Mouse (Mus musculus): ENCODE data around the gene Tpst2. TPM values are rescaled to one million over a fixed set of nuclear protein-coding genes. Genes with fewer than 3 reads are reported as not detected.

Tpst2 gene
- polyA plus RNA-seq, 1 experiment = 25.8 TPM

GRCm38 (mm10) chr5:112282123-112282779, 5.8 kb downstream of the Tpst2 start:
- Histone ChIP-seq H3K36me3 (ENCODE audit: control insufficient read depth, insufficient read depth, low read length, poor library complexity, severe bottlenecking) (no peaks in the 10 kb centered on the region), H3K9ac (ENCODE audit: low read depth, poor library complexity, severe bottlenecking) (no peak overlapping the region), H3K27me3 (ENCODE audit: control insufficient read depth, insufficient read depth, low read length, poor library complexity, severe bottlenecking) (no peaks in the 10 kb centered on the region), H3K4me1 (ENCODE audit: control insufficient read depth, insufficient read depth, low read length) (peaks cover 26% of the 10 kb centered on the region), H3K27ac (ENCODE audit: insufficient read depth, low read length) (no peak overlapping the region), H3K4me3 (ENCODE audit: low read depth, low read length) (no peak overlapping the region), H3K9me3 (replicated peaks; ENCODE audit: control insufficient read depth, insufficient read depth, low read length, poor library complexity, severe bottlenecking) (no peaks in the 10 kb centered on the region)
- TF ChIP-seq EP300 (IDR thresholded peaks at IDR 0.05; ENCODE audit: insufficient read depth, low read depth, low read length) = no peak
- TF ChIP-seq POLR2A (IDR thresholded peaks at IDR 0.05; ENCODE audit: insufficient read depth, low read length) = no peak
- no peak for TF ChIP-seq CTCF (IDR thresholded peaks at IDR 0.05; ENCODE audit: low read depth, low read length)

GRCm38 (mm10) chr5:112282780-112283482, 6.4 kb downstream of the Tpst2 start:
- Histone ChIP-seq H3K27me3 (ENCODE audit: control insufficient read depth, insufficient read depth, low read length, poor library complexity, severe bottlenecking) (no peaks in the 10 kb centered on the region), H3K36me3 (ENCODE audit: control insufficient read depth, insufficient read depth, low read length, poor library complexity, severe bottlenecking) (no peaks in the 10 kb centered on the region), H3K4me3 (ENCODE audit: low read depth, low read length) (no peak overlapping the region), H3K4me1 (ENCODE audit: control insufficient read depth, insufficient read depth, low read length) (peaks cover 28% of the 10 kb centered on the region), H3K27ac (ENCODE audit: insufficient read depth, low read length) (0 out of 2 replicates have a peak overlapping the region, but pooled peaks have one; percentile 44), H3K9ac (ENCODE audit: low read depth, poor library complexity, severe bottlenecking) (no peak overlapping the region), H3K9me3 (replicated peaks; ENCODE audit: control insufficient read depth, insufficient read depth, low read length, poor library complexity, severe bottlenecking) (no peaks in the 10 kb centered on the region)
- no peak for TF ChIP-seq CTCF (IDR thresholded peaks at IDR 0.05; ENCODE audit: low read depth, low read length)
- no peak for TF ChIP-seq POLR2A (IDR thresholded peaks at IDR 0.05; ENCODE audit: insufficient read depth, low read length)
- no peak for TF ChIP-seq EP300 (IDR thresholded peaks at IDR 0.05; ENCODE audit: insufficient read depth, low read depth, low read length)

GRCm38 (mm10) chr5:112283543-112284202, 7.2 kb downstream of the Tpst2 start:
- Histone ChIP-seq H3K4me1 (ENCODE audit: control insufficient read depth, insufficient read depth, low read length) (peaks cover 27% of the 10 kb centered on the region), H3K9ac (ENCODE audit: low read depth, poor library complexity, severe bottlenecking) (no peak overlapping the region), H3K4me3 (ENCODE audit: low read depth, low read length) (no peak overlapping the region), H3K9me3 (replicated peaks; ENCODE audit: control insufficient read depth, insufficient read depth, low read length, poor library complexity, severe bottlenecking) (no peaks in the 10 kb centered on the region), H3K36me3 (ENCODE audit: control insufficient read depth, insufficient read depth, low read length, poor library complexity, severe bottlenecking) (no peaks in the 10 kb centered on the region), H3K27ac (ENCODE audit: insufficient read depth, low read length) (peak overlapping the region; percentile 44), H3K27me3 (ENCODE audit: control insufficient read depth, insufficient read depth, low read length, poor library complexity, severe bottlenecking) (no peaks in the 10 kb centered on the region)
- no peak for TF ChIP-seq CTCF (IDR thresholded peaks at IDR 0.05; ENCODE audit: low read depth, low read length)
- TF ChIP-seq EP300 (IDR thresholded peaks at IDR 0.05; ENCODE audit: insufficient read depth, low read depth, low read length) = no peak
- no peak for TF ChIP-seq POLR2A (IDR thresholded peaks at IDR 0.05; ENCODE audit: insufficient read depth, low read length)

- Histone ChIP-seq H3K9me3 (replicated peaks; ENCODE audit: control insufficient read depth, insufficient read depth, low read length, poor library complexity, severe bottlenecking) (no peaks in the 10 kb centered on the region), H3K36me3 (ENCODE audit: control insufficient read depth, insufficient read depth, low read length, poor library complexity, severe bottlenecking) (no peaks in the 10 kb centered on the region), H3K27ac (ENCODE audit: insufficient read depth, low read length) (peak overlapping the region; percentile 2; the same call in 1 of the 2 replicates), H3K4me1 (ENCODE audit: control insufficient read depth, insufficient read depth, low read length) (peaks cover 23% of the 10 kb centered on the region), H3K9ac (ENCODE audit: low read depth, poor library complexity, severe bottlenecking) (no peak overlapping the region), H3K4me3 (ENCODE audit: low read depth, low read length) (no peak overlapping the region), H3K27me3 (ENCODE audit: control insufficient read depth, insufficient read depth, low read length, poor library complexity, severe bottlenecking) (no peaks in the 10 kb centered on the region)
- TF ChIP-seq POLR2A (IDR thresholded peaks at IDR 0.05; ENCODE audit: insufficient read depth, low read length) = no peak
- no peak for TF ChIP-seq CTCF (IDR thresholded peaks at IDR 0.05; ENCODE audit: low read depth, low read length)
- 0 out of 2 replicates have a peak, but pooled peaks have one; percentile 15 for TF ChIP-seq EP300 (IDR thresholded peaks at IDR 0.05; ENCODE audit: insufficient read depth, low read depth, low read length)
Measured at GRCm38 (mm10) chr5:112284203-112284582, 7.7 kb downstream of the Tpst2 start.

- Histone ChIP-seq H3K9ac (ENCODE audit: low read depth, poor library complexity, severe bottlenecking) (no peak overlapping the region), H3K4me3 (ENCODE audit: low read depth, low read length) (no peak overlapping the region), H3K36me3 (ENCODE audit: control insufficient read depth, insufficient read depth, low read length, poor library complexity, severe bottlenecking) (no peaks in the 10 kb centered on the region), H3K4me1 (ENCODE audit: control insufficient read depth, insufficient read depth, low read length) (peaks cover 23% of the 10 kb centered on the region), H3K9me3 (replicated peaks; ENCODE audit: control insufficient read depth, insufficient read depth, low read length, poor library complexity, severe bottlenecking) (no peaks in the 10 kb centered on the region), H3K27me3 (ENCODE audit: control insufficient read depth, insufficient read depth, low read length, poor library complexity, severe bottlenecking) (no peaks in the 10 kb centered on the region), H3K27ac (ENCODE audit: insufficient read depth, low read length) (no peak overlapping the region)
- TF ChIP-seq EP300 (IDR thresholded peaks at IDR 0.05; ENCODE audit: insufficient read depth, low read depth, low read length) = no peak
- TF ChIP-seq CTCF (IDR thresholded peaks at IDR 0.05; ENCODE audit: low read depth, low read length) = no peak
- no peak for TF ChIP-seq POLR2A (IDR thresholded peaks at IDR 0.05; ENCODE audit: insufficient read depth, low read length)
Measured at GRCm38 (mm10) chr5:112285548-112286085, 9.1 kb downstream of the Tpst2 start.

All from ES-Bruce4 (cell line).